Mouse (Mus musculus) cerebellum, postnatal 25 days (tissue): ENCODE measurements at regions not wholly inside any gene's neighbourhood (a gene's known extent, or its start where the extent isn't known, plus 50 kb on each side); places are given as distances from the start of the nearest gene placed in this dataset.

Experiments used
- DNase-seq, 2 experiments: peaks; one replicate each; pipeline ENCODE4 v3.0.0; 2021; ENCODE audit warnings: mixed read lengths in 2 of 2

DNA sequence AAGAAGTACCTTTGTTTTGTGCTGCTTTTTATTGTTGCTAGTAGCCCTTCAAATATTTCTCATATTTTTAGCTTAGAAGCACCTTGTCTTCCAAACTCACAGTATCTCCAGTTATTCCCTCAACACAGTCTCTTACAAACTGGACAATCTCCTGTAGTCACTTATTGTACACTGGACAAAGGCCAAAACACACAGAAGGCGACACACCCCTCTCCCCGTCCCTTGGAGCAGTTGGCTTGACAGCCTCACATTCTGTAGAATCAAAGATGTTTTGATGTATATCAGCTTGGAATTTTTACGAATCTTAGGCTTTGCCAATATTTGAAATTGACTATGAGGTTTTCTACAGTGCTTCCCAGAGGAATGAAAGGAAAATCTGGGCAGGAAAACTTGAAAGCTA, 309.8 kb upstream of the Gm5148 start:
- DNase-seq: no peak

DNA sequence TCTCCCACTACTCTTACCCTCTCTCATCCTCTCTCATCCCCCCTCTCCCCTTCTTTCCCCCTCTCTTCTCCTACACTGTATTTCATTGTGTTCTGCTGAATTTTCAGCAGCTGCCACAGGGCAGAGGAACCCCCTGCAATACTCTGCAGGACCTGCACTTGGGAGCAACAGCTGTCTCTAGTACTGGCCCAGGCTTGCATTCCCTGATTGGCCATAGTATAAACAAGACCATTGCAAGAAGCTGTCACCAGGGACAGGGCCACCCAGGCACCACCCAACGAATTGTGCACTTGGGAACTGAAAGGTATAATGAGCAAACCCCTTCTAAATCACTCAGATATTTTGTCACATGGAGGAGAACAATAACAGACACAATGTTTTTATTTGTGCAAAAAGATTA, 290.5 kb upstream of the Gm5148 start:
- DNase-seq: no peak

DNA sequence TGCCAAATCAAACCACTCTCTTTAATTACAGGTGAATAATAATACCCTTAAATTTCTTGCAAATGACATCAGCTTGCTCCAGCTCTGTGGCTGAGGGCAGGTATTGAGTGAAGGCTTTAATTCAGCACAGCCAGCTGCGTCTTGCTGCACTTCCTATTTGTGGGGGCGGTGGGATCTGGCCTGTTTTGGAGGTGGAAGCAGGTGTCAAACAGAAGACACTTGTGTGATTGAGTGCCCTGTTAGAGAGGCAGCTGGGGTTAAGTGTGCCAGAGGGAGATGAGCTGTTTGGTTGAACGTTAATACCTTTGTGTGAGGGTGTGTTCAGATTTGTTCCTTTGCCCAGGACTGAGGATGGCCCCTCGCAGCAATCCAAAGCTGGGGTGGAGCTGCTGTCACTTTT, 284.9 kb upstream of the Gm5148 start:
- no peak for DNase-seq

DNA sequence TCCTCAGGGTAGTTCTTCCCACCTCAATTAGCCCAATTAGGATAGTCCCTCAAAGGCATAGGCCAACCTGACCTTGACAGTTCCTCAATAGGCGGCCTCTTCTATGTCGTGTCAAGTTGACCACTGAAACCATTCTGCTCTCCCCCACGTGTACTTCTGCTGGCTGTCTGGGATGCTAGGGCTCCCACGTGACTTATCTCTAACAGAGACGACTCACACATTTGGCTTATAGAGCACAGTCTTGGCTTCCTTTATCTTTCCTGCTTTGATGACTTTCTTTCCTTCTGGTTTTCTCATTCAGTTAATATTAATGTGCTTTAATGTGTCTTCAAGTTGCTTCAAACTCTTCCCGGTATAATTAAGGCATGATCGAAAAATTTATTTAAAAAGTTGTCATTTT, 284.0 kb upstream of the Gm5148 start:
- DNase-seq: no peak

DNA sequence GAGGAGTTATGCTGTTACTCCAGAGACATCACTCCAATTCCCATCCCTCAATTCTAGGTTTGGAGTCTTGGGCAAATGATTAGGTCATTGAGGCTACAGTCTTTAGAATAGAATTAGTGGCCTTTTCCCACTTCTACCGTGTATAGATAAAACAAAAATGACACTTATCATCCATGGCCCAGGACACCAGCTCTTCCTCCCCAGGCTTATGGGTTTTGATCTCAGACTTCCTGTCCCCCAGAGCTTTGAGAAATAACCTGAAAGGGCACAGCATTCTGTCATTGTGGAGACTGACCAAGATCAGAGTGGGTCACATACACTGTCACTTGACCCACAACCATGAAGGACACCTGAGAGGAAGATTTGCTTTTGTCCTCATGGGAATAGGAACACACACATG, 283.3 kb upstream of the Gm5148 start:
- DNase-seq: no peak

DNA sequence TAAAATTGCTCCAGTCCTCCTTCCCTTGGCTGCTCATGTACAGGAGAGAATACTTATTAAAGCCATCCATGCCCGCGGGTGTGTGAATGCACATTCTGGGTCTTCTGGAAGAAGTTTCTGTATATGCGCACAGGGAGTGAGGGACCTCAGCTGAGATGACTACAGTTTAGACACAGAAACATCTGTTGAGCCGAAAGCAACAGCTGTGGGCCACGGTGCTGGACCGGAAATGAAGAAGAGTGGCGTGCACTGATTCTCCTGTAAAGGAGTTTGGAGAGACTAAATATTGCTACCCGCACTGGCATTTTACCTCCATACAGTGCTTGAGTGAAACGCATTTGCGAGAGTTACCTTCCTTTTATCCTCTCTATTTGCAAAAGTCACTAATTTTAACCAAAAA, 278.0 kb upstream of the Gm5148 start:
- DNase-seq: no peak

DNA sequence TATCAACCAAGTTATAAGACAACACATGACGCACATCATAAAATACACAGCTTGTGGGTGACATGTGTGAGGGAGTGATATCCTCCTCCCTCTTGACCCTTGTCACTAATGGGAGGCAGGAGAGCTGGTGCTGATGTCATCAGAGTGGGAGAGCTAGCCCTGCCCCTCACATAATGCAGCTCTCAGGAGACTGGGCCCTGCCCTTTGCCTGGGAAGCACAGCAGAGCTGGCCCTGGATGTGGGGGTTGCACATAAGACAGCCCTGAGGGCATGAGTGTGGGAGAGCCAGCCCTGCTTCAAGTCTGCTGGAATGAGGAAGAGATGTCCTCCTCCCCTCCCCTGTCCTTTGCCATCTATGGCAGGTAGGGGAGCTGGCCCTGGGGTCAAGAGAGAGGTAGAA, 275.5 kb upstream of the Gm5148 start:
- no peak for DNase-seq

DNA sequence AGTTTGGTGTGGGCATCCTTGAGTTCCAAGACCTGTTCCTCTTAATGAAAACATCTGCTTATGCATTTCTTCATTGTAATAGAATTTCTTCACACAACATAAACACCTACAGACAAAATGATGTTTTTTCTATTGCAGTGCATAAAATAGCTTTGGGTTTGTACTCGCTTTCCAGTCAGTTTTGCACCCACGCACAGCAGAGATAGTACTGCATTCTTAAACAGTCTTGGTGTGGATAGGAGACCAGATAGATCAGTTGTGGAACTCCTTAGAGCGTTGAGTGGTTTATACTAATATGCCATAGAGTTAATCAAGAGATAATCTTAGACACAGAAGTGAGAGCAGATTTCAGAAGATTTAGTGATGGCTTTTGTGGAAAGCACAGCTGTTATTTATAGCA, 273.7 kb upstream of the Gm5148 start:
- DNase-seq: no peak

DNA sequence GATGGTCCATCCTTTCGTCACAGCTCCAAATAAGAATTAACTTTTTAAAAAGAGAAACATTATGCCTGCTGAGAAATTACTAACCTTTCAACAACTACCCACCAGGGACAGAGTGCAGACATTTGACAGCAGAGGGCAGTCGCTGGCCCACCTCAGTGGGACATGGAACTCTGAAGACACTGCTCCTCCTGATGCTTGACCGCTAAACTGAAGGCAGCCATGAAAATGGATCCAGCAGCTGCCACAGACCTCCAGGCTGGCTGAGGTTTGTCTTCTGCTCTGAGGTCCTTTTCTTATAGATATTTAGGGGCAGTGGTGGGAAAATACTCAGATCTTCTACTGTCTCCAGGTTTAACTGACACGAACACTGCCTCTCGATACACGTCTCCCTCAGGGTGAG, 265.7 kb upstream of the Gm5148 start:
- no peak for DNase-seq

DNA sequence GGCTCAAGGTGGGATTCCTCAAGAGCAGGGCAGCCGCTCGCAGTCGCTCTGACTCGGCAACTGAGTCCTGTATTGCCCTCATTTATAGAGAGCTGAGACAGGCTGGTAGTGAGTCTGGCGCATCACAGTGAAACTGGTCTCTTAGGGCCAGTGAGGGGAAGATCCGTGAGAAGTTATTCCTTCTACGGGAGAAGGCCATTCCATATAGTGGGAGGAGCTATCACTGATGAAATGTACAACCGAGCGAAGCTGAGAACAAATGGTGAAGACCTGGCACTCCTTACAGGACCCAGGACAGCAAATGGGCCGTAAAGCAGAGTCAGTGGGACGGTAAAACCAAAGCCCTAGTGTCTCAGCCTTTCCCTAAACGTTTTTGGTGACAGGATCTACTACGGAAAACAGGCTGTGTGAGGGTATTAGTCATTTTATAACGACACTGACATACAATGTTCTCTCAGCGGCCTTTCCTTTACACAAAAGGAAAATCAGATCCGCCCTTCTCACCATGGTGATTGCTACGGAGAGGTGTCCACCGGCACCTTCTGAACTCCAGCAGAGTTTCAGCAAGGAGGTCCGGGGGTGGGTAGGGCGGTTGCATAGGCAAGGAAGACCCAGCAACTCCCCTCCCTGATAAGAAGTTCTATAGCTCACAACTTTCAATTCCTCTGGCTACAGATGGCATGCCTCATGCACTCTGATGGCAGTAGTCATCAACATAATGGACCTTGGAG, 263.6 kb upstream of the Gm5148 start:
- no peak for DNase-seq

DNA sequence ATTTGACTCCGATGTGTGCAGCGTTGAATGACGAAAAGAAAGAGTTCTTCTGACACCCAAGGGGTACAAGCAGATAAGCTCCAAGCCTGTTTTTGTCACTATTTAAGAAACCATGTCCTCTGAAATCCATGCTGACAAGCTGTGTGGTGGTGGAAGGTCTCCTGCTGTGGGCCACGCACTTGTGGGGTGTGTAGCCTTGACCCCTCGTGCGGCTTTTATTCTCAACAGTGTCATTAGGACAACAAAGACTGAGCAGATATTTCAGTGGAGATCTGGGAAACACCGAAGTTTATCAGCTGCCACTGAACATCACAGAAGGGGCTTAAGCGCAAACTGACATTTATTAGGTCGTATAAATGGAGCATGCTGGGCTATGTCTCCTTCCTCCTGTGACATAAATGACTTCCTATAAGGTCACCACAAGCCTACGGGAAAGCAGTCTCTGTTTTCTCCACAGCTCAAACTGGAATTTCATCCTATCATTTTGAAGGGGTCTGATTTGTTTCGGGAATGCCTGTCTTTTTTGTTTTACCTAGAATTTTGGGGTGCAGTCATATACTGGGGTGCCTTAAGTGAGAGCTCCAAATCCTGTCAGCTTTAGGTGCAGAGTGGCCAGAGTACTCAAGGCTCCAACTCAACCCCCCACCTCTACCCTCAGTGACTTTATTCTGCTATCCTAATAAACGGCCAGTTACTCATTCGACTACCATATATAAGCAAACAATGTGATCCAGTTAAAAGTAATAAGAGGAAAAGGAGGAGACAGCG, 262.9 kb upstream of the Gm5148 start:
- no peak for DNase-seq

DNA sequence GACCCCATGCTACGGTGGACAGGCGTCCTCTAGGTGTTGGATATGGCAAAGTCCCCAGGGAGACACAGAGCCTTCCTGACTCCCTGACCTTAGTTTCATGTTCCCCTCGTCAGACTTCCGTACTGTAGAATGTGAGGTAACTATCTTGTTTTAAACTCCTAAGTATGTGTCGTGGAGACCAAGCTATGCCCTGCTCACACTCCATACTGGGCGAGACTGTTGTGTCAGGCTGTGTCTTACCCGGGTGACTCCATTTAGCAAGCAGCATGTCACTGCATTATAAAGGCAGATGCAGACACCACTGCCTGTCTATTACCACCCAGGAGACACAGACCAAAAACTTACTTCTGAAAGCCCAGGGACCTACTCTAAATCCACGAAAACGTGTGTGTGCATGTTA, 260.4 kb upstream of the Gm5148 start:
- no peak for DNase-seq

DNA sequence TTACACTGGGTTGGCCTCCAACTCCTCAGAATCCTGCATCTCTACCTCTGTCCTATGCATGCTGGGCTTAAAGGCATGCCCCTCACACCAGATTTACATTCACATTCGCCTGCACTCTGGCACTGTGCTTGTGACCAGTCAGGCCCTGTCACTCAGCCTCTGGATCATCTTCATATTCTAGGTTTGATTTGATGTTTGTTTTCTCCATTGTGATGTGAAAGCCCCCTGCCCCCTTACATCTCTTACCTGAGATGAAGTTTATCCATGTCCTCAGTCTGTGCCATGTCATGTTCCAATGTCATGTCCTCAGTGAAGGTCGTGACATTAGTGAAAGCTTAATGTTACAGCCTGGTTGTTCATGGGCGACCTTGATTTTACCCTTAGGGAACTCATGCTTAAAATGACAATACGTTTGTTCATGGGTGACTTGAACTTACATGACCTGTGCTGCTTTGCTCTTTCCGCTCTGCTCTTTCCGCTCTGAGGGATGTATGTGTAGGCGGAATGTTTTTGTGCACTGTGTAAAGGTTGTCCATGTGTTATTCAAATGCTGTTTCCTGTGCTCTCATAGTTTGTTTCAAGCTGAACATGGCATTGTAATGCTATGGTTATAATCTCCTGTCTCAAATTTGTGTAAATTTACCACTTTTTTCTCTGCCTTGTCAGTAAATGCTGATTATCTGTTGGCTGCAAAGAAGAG, 257.3 kb upstream of the Gm5148 start:
- DNase-seq: no peak

DNA sequence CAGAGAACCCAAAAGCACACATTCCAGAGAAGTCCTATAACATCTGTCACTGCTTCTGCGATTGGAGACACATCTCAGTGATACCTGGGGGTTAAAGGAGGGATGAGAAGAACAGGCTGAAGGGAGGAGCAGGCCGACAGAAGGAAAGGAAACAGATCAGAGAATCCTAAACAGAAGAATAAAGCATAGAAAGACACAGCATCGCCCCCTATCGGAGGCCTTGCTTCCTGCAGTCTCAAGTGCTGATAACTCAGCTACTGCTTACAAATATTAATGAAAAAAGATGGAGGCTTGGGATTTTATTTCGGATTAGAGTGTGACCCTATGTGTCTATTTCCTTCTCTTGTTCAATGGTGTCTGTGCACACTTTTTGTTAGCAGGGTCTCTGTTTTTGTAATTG, 255.6 kb upstream of the Gm5148 start:
- peak in 1 of 2 experiments; percentile 30 for DNase-seq

DNA sequence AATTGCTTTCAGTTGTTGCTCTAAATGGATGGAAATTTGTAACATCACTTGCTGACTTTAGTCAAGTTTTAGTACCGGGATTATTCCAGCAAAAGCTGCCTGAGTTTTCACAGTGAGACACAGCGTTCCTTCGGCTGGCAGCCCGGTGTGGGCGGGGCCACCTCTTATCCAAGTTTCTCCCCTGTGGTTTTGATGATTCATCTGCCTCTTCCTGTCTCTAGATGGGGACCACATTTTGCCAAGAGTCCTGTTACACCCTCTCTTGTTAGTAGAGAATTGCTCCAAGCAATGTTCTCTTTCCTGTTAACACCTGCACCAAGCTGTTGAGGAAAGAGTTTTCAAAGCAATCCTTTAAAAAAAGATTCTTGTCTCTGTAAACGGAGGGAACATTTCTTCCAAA, 254.2 kb upstream of the Gm5148 start:
- DNase-seq: peak; percentile 64 to 80

DNA sequence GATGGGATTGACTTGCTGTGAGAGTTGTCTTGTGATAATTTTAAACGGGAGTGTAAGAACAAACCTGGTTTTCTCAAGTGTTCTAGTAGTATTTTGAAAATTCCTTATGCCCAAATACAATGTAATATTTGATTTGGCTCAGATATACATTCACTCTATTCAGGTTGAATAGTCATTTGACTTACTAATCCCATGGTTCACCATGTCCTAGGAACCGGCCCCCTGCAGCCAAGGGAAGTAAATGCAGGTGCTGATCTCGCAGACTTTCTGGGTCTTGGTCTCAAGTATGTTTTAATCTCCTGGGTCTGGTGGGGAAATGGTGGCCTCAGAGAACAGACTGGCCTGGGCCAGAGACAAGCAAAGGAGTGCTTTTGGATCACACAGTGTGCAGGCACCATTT, 253.2 kb upstream of the Gm5148 start:
- no peak for DNase-seq

DNA sequence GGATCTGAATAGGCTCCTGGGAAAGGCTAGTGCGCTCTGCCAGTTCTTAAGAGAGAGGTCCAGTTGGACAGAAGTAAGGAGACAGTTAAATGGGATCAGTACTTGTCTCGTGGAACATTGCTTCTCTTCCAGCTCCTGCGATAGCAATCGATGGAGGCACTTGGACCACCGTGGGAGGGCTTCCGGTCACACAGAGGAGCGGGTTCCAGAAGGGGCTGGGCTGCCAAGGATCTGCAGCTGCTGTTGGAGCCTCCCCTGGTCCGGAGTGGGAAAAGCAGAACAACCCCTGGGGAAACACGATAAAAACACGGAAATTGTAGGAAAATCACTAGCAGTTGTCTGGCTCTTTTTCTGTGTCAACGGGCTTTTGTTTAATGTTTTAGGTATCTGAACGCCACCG, 252.3 kb upstream of the Gm5148 start:
- peak; percentile 42 to 45 for DNase-seq

DNA sequence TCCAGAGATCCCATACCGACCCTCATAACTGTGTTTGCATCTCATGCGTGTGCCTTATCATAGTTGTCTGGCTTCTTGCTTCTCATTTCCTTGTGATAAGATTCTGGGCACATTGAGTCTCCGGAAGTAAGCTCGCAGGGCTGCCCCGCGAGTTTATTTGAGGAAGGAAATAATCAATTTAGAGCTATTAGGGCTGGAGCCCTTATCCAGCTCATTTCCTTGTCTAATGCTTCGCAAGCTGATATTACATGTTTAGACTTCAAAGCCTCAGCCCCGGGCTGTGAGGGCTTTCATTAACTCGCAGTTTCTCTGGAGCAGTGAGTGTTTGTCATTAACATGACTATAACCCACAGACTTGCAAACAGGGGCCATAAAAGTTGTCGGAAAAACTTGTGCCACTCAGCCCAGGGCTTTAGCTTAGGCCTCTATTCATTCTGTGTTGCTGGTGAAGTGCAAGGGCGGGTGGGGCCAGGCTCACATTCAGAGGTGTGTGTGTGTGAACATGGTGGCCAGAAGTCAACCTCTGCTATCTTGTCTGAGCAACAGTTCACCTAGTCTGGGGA, 251.0 kb upstream of the Gm5148 start:
- no peak for DNase-seq

DNA sequence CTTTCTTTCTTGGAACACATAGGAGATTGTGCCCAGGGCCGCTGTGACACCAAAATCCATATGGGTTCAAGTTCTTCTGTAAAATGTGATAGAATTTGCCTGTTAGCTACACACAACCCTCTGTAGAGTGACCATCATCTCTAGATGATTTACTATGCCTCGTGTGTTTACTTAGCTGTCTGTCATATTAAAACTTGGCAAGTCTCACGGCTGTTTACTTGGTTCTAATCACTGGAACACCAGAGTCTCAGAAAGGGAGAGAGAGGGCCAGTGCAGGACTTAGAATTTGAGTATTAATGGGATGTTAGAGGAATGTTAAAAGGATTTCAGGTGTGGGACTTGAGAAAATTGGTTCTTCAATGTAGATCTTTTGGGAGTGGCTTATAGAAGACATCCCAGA, 248.6 kb upstream of the Gm5148 start:
- no peak for DNase-seq

DNA sequence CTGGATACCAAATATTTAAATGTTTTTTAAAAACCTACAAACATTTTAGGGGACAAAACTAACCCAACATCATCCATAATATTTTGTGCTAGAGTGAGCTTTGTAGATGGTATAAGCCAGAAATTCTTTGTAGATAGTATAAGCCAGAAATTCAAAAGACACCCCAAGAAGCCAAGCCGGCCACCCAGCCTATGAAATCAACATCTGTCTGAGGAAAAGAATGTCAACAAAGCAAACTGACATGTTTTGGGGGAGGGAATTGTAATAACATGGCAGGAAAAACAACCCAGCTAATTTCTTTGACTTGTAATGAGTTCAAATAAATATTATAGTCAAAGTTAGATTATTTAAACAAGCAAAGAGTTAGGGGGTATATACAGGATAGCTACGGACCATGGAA, 246.9 kb upstream of the Gm5148 start:
- DNase-seq: no peak

DNA sequence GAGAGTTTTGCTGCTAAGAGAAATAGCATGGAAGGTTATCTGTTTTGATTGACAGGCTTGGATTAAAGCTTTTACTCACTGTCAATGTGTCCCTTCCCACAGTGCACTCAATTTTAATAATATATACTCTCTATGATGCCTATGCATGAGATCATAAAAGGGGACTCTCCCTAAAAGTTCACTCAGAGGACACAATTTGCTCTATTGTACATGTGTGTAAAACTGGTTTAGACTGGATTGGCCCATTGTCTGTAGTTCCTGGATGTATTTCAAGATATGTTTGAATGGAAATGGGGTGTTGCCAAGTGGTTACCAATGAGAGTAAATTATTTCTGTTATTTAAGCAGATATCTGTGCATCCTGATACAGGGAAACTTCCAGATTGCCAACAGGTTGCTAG, 244.4 kb upstream of the Gm5148 start:
- DNase-seq: no peak

DNA sequence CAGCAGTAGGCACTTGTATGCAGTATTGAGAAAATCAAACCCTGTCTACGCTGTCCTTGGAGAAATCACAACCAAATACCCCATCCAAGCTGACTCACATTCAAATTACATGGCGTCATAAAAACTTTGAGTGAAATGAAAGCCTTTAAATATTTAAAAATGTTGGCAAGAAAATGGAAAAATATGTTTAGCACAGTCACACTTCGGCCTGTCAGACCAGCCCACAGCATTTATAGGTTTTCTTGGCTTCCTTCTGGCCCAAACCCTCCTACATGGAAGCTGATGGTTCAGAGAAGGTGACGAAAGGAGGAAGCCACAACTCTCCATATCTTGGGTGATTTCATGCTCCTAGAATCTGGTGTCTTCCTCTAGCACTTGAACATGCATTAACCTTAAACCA, 240.9 kb upstream of the Gm5148 start:
- no peak for DNase-seq

DNA sequence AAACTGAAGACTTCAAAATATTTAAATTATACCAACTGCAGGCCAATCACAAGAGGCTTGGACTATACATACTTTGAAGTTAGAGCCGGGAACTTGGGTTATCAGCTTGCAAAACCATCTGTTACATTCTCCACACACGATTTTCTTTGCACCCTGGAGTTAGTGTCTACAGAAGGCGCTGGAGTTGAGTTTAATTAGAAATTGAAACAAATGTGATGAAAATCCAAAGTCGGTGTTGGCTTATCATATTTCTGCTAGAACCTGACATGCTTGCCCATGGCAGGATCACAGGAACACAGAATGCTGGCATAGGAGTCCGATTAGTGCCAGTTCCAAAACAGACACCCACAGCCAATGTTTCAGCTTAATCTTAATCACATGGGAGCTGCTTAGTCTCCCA, 239.8 kb upstream of the Gm5148 start:
- DNase-seq: no peak

DNA sequence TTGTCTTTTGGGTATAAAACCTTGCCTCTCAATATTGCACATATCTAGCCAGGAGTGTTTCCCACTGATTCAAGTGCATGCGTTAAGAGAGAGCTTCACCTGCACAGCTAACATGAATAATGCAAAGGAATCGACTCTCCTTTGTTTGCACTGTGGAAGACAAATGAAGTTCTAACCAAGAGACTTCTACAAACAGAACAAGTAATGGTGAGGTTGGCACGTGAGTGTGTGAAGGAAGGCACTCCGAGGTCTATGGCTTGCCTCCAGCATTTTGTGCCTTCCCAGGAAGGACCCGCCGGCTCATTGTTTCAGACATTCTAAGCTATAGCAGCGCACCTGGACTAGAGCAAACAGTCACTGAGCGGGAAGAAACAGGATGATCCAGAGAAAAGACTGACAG, 238.5 kb upstream of the Gm5148 start:
- DNase-seq: no peak
